Mouse (Mus musculus) CH12.LX (cell line): ENCODE measurements around the gene A330070K13Rik. TPM values are rescaled to one million over a fixed set of nuclear protein-coding genes. Genes with fewer than 3 reads are reported as not detected.

Experiments
- DNase-seq: peaks from one replicate; pipeline ENCODE4 v3.0.0-alpha.2; 2013; ENCODE audit errors: extremely low read depth
- H3K27ac ChIP-seq: 2 replicates; pipeline ENCODE4 v1.5.1; 2012; ENCODE audit warnings: low read depth, mild to moderate bottlenecking, control low read depth, moderate library complexity; ENCODE audit not compliant: insufficient read depth
- H3K27me3 ChIP-seq: replicated peaks from 2 replicates; pipeline ENCODE3; 2012; ENCODE audit warnings: inconsistent platforms
- H3K36me3 ChIP-seq, 2 experiments: replicated peaks in 1 of 2; 2 replicates each; pipeline versions ENCODE3 to v1.6.1; 2012; ENCODE audit warnings: inconsistent platforms in 1 of 2, low read length in 1 of 2, mild to moderate bottlenecking in 1 of 2, mixed read lengths in 1 of 2, moderate library complexity in 1 of 2; ENCODE audit not compliant: control insufficient read depth in 1 of 2, insufficient read depth in 1 of 2
- H3K4me1 ChIP-seq, 2 experiments: 2 replicates each; pipeline ENCODE4 v1.6.1; 2012; ENCODE audit warnings: inconsistent platforms in 1 of 2, moderate library complexity in 1 of 2; ENCODE audit not compliant: insufficient read depth in 2 of 2, control insufficient read depth in 1 of 2
- H3K4me2 ChIP-seq: 2 replicates; pipeline ENCODE4 v1.6.1; 2012; ENCODE audit warnings: low read depth, mild to moderate bottlenecking, control low read depth; ENCODE audit not compliant: poor library complexity, insufficient read depth, severe bottlenecking
- H3K4me3 ChIP-seq, 3 experiments: fragments of 150-350 bp in 1 of 3; sonication (generic) in 1 of 3; replicated peaks in 1 of 3; 2 replicates each; pipeline versions ENCODE3 to v1.5.1; 2011 to 2012; ENCODE audit warnings: low read depth in 2 of 3, low read length in 2 of 3, mild to moderate bottlenecking in 2 of 3, moderate library complexity in 2 of 3, control low read depth in 1 of 3, improper control_type of control experiment in 1 of 3, inconsistent platforms in 1 of 3, mixed read lengths in 1 of 3; ENCODE audit not compliant: poor library complexity in 1 of 3
- H3K79me2 ChIP-seq: replicated peaks from 2 replicates; pipeline ENCODE4 v1.6.1; 2012; ENCODE audit warnings: mild to moderate bottlenecking, moderate library complexity; ENCODE audit not compliant: control insufficient read depth, poor library complexity, insufficient read depth, severe bottlenecking; ENCODE audit errors: extremely low read depth
- H3K9ac ChIP-seq: 2 replicates; pipeline ENCODE4 v1.6.1; 2012; ENCODE audit warnings: low read depth, mild to moderate bottlenecking, control low read depth, moderate library complexity; ENCODE audit not compliant: insufficient read depth
- H3K9me3 ChIP-seq: replicated peaks from 2 replicates; pipeline ENCODE3; 2012; ENCODE audit warnings: low read length, inconsistent platforms, mixed read lengths
- BHLHE40 ChIP-seq: IDR thresholded peaks from 2 replicates; pipeline ENCODE4 v1.6.1; 2011; ENCODE audit warnings: mild to moderate bottlenecking, low read depth, low read length, improper control_type of control experiment
- CHD2 ChIP-seq: IDR thresholded peaks from 2 replicates; pipeline ENCODE4 v1.6.1; 2011; ENCODE audit warnings: low read length, improper control_type of control experiment
- CTCF ChIP-seq, 2 experiments: IDR thresholded peaks in 1 of 2; conservative IDR thresholded peaks in 1 of 2; 2 replicates each; pipeline ENCODE4 v1.5.1; 2011 to 2012; ENCODE audit warnings: low read depth in 2 of 2, low read length in 2 of 2, improper control_type of control experiment in 1 of 2, inconsistent platforms in 1 of 2, mild to moderate bottlenecking in 1 of 2, moderate library complexity in 1 of 2
- ELF1 ChIP-seq: IDR thresholded peaks from 2 replicates; pipeline ENCODE4 v1.6.1; 2014; ENCODE audit warnings: low read depth, mild to moderate bottlenecking, inconsistent platforms, low read length, improper control_type of control experiment
- EP300 ChIP-seq: IDR thresholded peaks from 2 replicates; pipeline ENCODE4 v1.6.1; 2011; ENCODE audit warnings: low read length, improper control_type of control experiment
- ETS1 ChIP-seq: conservative IDR thresholded peaks from 2 replicates; pipeline ENCODE4 v1.6.1; 2012; ENCODE audit warnings: low read depth, mild to moderate bottlenecking, inconsistent platforms, low read length, improper control_type of control experiment, moderate library complexity
- HCFC1 ChIP-seq: IDR thresholded peaks from 2 replicates; pipeline ENCODE4 v1.6.1; 2012; ENCODE audit warnings: low read depth, mild to moderate bottlenecking, inconsistent platforms, low read length, improper control_type of control experiment
- IRF4 ChIP-seq: IDR thresholded peaks from 2 replicates; pipeline ENCODE4 v1.6.1; 2014; ENCODE audit warnings: low read depth, mild to moderate bottlenecking, inconsistent platforms, low read length, improper control_type of control experiment
- JUN ChIP-seq: IDR thresholded peaks from 2 replicates; pipeline ENCODE4 v1.6.1; 2011; ENCODE audit warnings: low read depth, mild to moderate bottlenecking, low read length, improper control_type of control experiment, moderate library complexity; ENCODE audit not compliant: insufficient read depth
- JUND ChIP-seq: conservative IDR thresholded peaks from 2 replicates; pipeline ENCODE4 v1.6.1; 2011; ENCODE audit warnings: low read depth, low read length, improper control_type of control experiment
- KAT2A ChIP-seq: IDR thresholded peaks from 2 replicates; pipeline ENCODE4 v1.6.1; 2012; ENCODE audit warnings: low read length, improper control_type of control experiment, inconsistent platforms; ENCODE audit not compliant: insufficient replicate concordance
- MAFK ChIP-seq: IDR thresholded peaks from 2 replicates; pipeline ENCODE4 v1.6.1; 2011; ENCODE audit warnings: low read length, improper control_type of control experiment; ENCODE audit not compliant: insufficient replicate concordance
- MAX ChIP-seq: IDR thresholded peaks from 2 replicates; pipeline ENCODE4 v1.6.1; 2011; ENCODE audit warnings: low read length, improper control_type of control experiment
- MAZ ChIP-seq: IDR thresholded peaks from 2 replicates; pipeline ENCODE4 v1.6.1; 2012; ENCODE audit warnings: low read depth, mild to moderate bottlenecking, inconsistent platforms, low read length, improper control_type of control experiment, moderate library complexity
- MEF2A ChIP-seq: IDR thresholded peaks from 2 replicates; pipeline ENCODE4 v1.6.1; 2014; ENCODE audit warnings: low read depth, mild to moderate bottlenecking, inconsistent platforms, low read length, improper control_type of control experiment, borderline replicate concordance
- MXI1 ChIP-seq: IDR thresholded peaks from 2 replicates; pipeline ENCODE4 v1.6.1; 2011; ENCODE audit warnings: mild to moderate bottlenecking, low read depth, low read length, improper control_type of control experiment
- NRF1 ChIP-seq: IDR thresholded peaks from 2 replicates; pipeline ENCODE4 v1.6.1; 2014; ENCODE audit warnings: low read depth, mild to moderate bottlenecking, inconsistent platforms, low read length, improper control_type of control experiment, moderate library complexity
- POLR2AphosphoS2 ChIP-seq: IDR thresholded peaks from 2 replicates; pipeline ENCODE4 v1.6.1; 2011; ENCODE audit warnings: low read depth, low read length, improper control_type of control experiment
- RCOR1 ChIP-seq: conservative IDR thresholded peaks from 2 replicates; pipeline ENCODE4 v1.6.1; 2012; ENCODE audit warnings: low read depth, mild to moderate bottlenecking, inconsistent platforms, low read length, improper control_type of control experiment
- TBP ChIP-seq: conservative IDR thresholded peaks from 2 replicates; pipeline ENCODE4 v1.6.1; 2011; ENCODE audit warnings: low read depth, low read length, improper control_type of control experiment
- TCF12 ChIP-seq: IDR thresholded peaks from 2 replicates; pipeline ENCODE4 v1.6.1; 2014; ENCODE audit warnings: low read depth, mild to moderate bottlenecking, inconsistent platforms, low read length, improper control_type of control experiment
- UBTF ChIP-seq: IDR thresholded peaks from 2 replicates; pipeline ENCODE4 v1.6.1; 2012; ENCODE audit warnings: low read depth, mild to moderate bottlenecking, inconsistent platforms, low read length, improper control_type of control experiment, moderate library complexity
- ZMIZ1 ChIP-seq: IDR thresholded peaks from 2 replicates; pipeline ENCODE4 v1.6.1; 2012; ENCODE audit warnings: low read depth, mild to moderate bottlenecking, inconsistent platforms, low read length, improper control_type of control experiment
- dilution Hi-C: fragments of 300-500 bp; cut with MboI; formaldehyde crosslinking; loops from 2 replicates; pipeline ENCODE4 v1.14.3; 2020; ENCODE audit warnings: low sequenced_read_pairs; ENCODE audit not compliant: extremely low pct_unique_long_range_greater_than_20kb, extremely low pct_ligation_motif_present
- in situ Hi-C: fragments of 300-500 bp; cut with MboI; formaldehyde crosslinking; loops from 3 replicates; pipeline ENCODE4 v1.14.3; 2019; ENCODE audit warnings: low sequenced_read_pairs, low pct_ligation_motif_present, low pct_unique_long_range_greater_than_20kb, mixed read lengths
- polyA plus RNA-seq: library from polyadenylated mRNA; unstranded; fragments of >175 nt; gene quantifications from 2 replicates; pipeline ENCODE4 v1.2.1, GENCODE M21; 2012; ENCODE audit warnings: low read depth; ENCODE audit not compliant: insufficient read length
- total RNA-seq, 2 experiments: library from RNA; depleted of rRNA; stranded (reverse); fragments of 300-350 nt in 1 of 2; fragments of >200 nt in 1 of 2; gene quantifications; 2 replicates each; pipeline ENCODE4 v1.2.3; 2012 to 2014

A330070K13Rik gene
- total and polyA plus RNA-seq, 3 experiments = not detected

- in situ Hi-C loops = no loop called here
- H3K4me3 ChIP-seq = no peak overlapping the region
- H3K79me2 ChIP-seq = no peaks in the 10 kb centered on the region
- H3K4me2 ChIP-seq = no peak overlapping the region
- H3K36me3 ChIP-seq = peaks cover 41 to 80% of the 10 kb centered on the region in 2 experiments
- H3K9me3 ChIP-seq = peaks cover 6% of the 10 kb centered on the region
- TF ChIP-seq IRF4 = no peak
- no peak for TF ChIP-seq MEF2A
- TF ChIP-seq HCFC1 = no peak
- no peak for TF ChIP-seq MAX
- TF ChIP-seq UBTF = no peak
- no peak for TF ChIP-seq MAFK
- TF ChIP-seq RCOR1 = no peak
- no peak for TF ChIP-seq CTCF (conservative IDR thresholded peaks at IDR 0.05 in 1 of 2, IDR thresholded peaks at IDR 0.05 in 1 of 2; ENCODE audit: low read depth in 2 of 2, low read length in 2 of 2)
- no peak for TF ChIP-seq KAT2A
- no peak for TF ChIP-seq MXI1
- TF ChIP-seq MAZ = no peak
- no peak for TF ChIP-seq TBP
- TF ChIP-seq CHD2 = no peak
- TF ChIP-seq JUN = no peak
- no peak for TF ChIP-seq BHLHE40
- no peak for TF ChIP-seq JUND
- no peak for DNase-seq
- H3K27me3 ChIP-seq = no peaks in the 10 kb centered on the region
- no peaks in the 10 kb centered on the region for H3K4me1 ChIP-seq
- H3K27ac ChIP-seq = no peak overlapping the region
- no peak overlapping the region for H3K9ac ChIP-seq
- dilution Hi-C loops = no loop called here
Observed at GRCm38 (mm10) chr5:130333971-130334370, 50.5 kb downstream of the A330070K13Rik start.

- DNase-seq = no peak
- TF ChIP-seq NRF1 (no peak), MXI1 (no peak), TCF12 (no peak), POLR2AphosphoS2 (no peak), ETS1 (no peak), ZMIZ1 (no peak), ELF1 (no peak), JUND (no peak), EP300 (no peak)
- H3K27ac ChIP-seq = no peak overlapping the region
- H3K4me3 ChIP-seq = no peak overlapping the region
- H3K4me2 ChIP-seq = no peak overlapping the region
- H3K27me3 ChIP-seq = no peaks in the 10 kb centered on the region
- peaks cover 6% of the 10 kb centered on the region for H3K9me3 ChIP-seq
- H3K79me2 ChIP-seq = no peaks in the 10 kb centered on the region
- in situ Hi-C loops (no loop called here), dilution Hi-C loops (no loop called here)
- peaks cover 41 to 80% of the 10 kb centered on the region in 2 experiments for H3K36me3 ChIP-seq
- no peak overlapping the region for H3K9ac ChIP-seq
- no peaks in the 10 kb centered on the region for H3K4me1 ChIP-seq
Observed at GRCm38 (mm10) chr5:130333566-130333965, 50.9 kb downstream of the A330070K13Rik start.
